Mouse (Mus musculus) hindbrain, embryonic 14.5 days (tissue): ENCODE measurements around the gene Dbp. TPM values are rescaled to one million over a fixed set of nuclear protein-coding genes. Genes with fewer than 3 reads are reported as not detected.

Experiments
- ATAC-seq: fragments of 200-750 bp; cut with Nextera tagmentation; 2 replicates; pipeline ENCODE4 v1.8.0; 2017; ENCODE audit warnings: moderate number of reproducible peaks, mild to moderate bottlenecking, moderate TSS enrichment, moderate library complexity; ENCODE audit not compliant: low FRiP score
- DNase-seq: peaks from one replicate; pipeline ENCODE4 v3.0.0-alpha.2; 2015; ENCODE audit warnings: low spot score
- H3K27ac ChIP-seq: fragments of 300-500 bp; sonication (generic); 2 replicates; pipeline ENCODE4 v1.5.1; 2014; ENCODE audit warnings: mild to moderate bottlenecking, moderate library complexity
- H3K27me3 ChIP-seq: fragments of 300-500 bp; sonication (generic); 2 replicates; pipeline ENCODE4 v1.6.1; 2014; ENCODE audit warnings: mild to moderate bottlenecking, low read length, mixed read lengths; ENCODE audit not compliant: control insufficient read depth, insufficient read depth
- H3K36me3 ChIP-seq: fragments of 300-500 bp; sonication (generic); replicated peaks from 2 replicates; pipeline ENCODE4 v1.6.1; 2014; ENCODE audit not compliant: control insufficient read depth, insufficient read depth
- H3K4me1 ChIP-seq: fragments of 300-500 bp; sonication (generic); replicated peaks from 2 replicates; pipeline ENCODE4 v1.6.1; 2014; ENCODE audit warnings: antibody characterized with exemption, low read length, mixed read lengths; ENCODE audit not compliant: control insufficient read depth, insufficient read depth
- H3K4me2 ChIP-seq: fragments of 300-500 bp; sonication (generic); replicated peaks from 2 replicates; pipeline ENCODE4 v1.6.1; 2014; ENCODE audit warnings: mild to moderate bottlenecking, moderate library complexity
- H3K4me3 ChIP-seq: fragments of 300-500 bp; sonication (generic); replicated peaks from 2 replicates; pipeline ENCODE4 v1.5.1; 2014; ENCODE audit warnings: mild to moderate bottlenecking, low read length
- H3K9ac ChIP-seq: fragments of 300-500 bp; sonication (generic); 2 replicates; pipeline ENCODE4 v1.6.1; 2014
- H3K9me3 ChIP-seq: fragments of 300-500 bp; sonication (generic); 2 replicates; pipeline ENCODE4 v1.6.1; 2016; ENCODE audit warnings: low read length; ENCODE audit not compliant: control insufficient read depth
- WGBS: fragments of 180-500 bp; shearing (Covaris S2); extraction: QIAGEN DNeasy Blood & Tissue Kit; methylation state at CpG from one replicate; pipeline ENCODE4 v1.1.7; 2014; 5-methylcytosine and 5-hydroxymethylcytosine counted together
- polyA plus RNA-seq: library from polyadenylated mRNA; unstranded; fragments of >200 nt; fragmentation: Nextera tagmentation; extraction: Ambion mirVana; gene quantifications from 2 replicates; pipeline ENCODE4 v1.2.1, GENCODE M21; 2014

The Dbp gene
- polyA plus RNA-seq, 1 experiment from 2014 or later = 3.9 TPM

- no peak overlapping the region for H3K4me3 ChIP-seq
- 0 out of 2 replicates have a peak overlapping the region, but pooled peaks have one; percentile 13 for H3K4me2 ChIP-seq
- H3K27ac ChIP-seq = peak overlapping the region; percentile 43; the same call in 1 of the 2 replicates
- DNase-seq = peak; percentile 63
- H3K27me3 ChIP-seq = no peaks in the 10 kb centered on the region
- H3K36me3 ChIP-seq = peaks cover 38% of the 10 kb centered on the region
- H3K4me1 ChIP-seq = peaks cover 50% of the 10 kb centered on the region
- no peaks in the 10 kb centered on the region for H3K9me3 ChIP-seq
- 23% methylated on average over 6 of the region's 6 CpGs for whole genome bisulfite sequencing
- H3K9ac ChIP-seq = no peak overlapping the region
- ATAC-seq = no peak
These were observed 4.1 kb downstream of the Dbp start for GRCm38 (mm10) chr7:45709036-45709435.

- peak overlapping the region; percentile 30; the same call in 1 of the 2 replicates for H3K27ac ChIP-seq
- DNase-seq = no peak
- H3K27me3 ChIP-seq = no peaks in the 10 kb centered on the region
- peaks cover 57% of the 10 kb centered on the region for H3K4me1 ChIP-seq
- H3K9ac ChIP-seq = no peak overlapping the region
- 55% methylated on average over 14 of the region's 14 CpGs for WGBS
- peaks cover 38% of the 10 kb centered on the region for H3K36me3 ChIP-seq
- no peak overlapping the region for H3K4me3 ChIP-seq
- H3K9me3 ChIP-seq = no peaks in the 10 kb centered on the region
- H3K4me2 ChIP-seq = 0 out of 2 replicates have a peak overlapping the region, but pooled peaks have one; percentile 13
- ATAC-seq = no peak
These were observed 4.9 kb downstream of the Dbp start for GRCm38 (mm10) chr7:45709677-45710355.

- Histone ChIP-seq H3K36me3 (peaks cover 38% of the 10 kb centered on the region), H3K4me3 (no peak overlapping the region), H3K4me2 (no peak overlapping the region), H3K9me3 (no peaks in the 10 kb centered on the region), H3K9ac (no peak overlapping the region), H3K27ac (no peak overlapping the region), H3K4me1 (peaks cover 55% of the 10 kb centered on the region), H3K27me3 (no peaks in the 10 kb centered on the region)
- WGBS = 94% methylated on average over 20 of the region's 20 CpGs
- ATAC-seq (no peak), DNase-seq (no peak)
These were observed 5.7 kb downstream of the Dbp start for GRCm38 (mm10) chr7:45710477-45711191.

- H3K9ac ChIP-seq = no peak overlapping the region
- 96% methylated on average over 24 of the region's 24 CpGs for WGBS
- no peak overlapping the region for H3K4me2 ChIP-seq
- DNase-seq = no peak
- H3K9me3 ChIP-seq = no peaks in the 10 kb centered on the region
- peaks cover 55% of the 10 kb centered on the region for H3K4me1 ChIP-seq
- peaks cover 38% of the 10 kb centered on the region for H3K36me3 ChIP-seq
- no peak for ATAC-seq
- no peak overlapping the region for H3K4me3 ChIP-seq
- no peak overlapping the region for H3K27ac ChIP-seq
- H3K27me3 ChIP-seq = no peaks in the 10 kb centered on the region
These were observed 6.6 kb downstream of the Dbp start for GRCm38 (mm10) chr7:45711316-45712021.

GRCm38 (mm10) chr7:45712022-45712757 is 7.3 kb downstream of the Dbp start:
- DNase-seq = no peak
- H3K9me3 ChIP-seq = no peaks in the 10 kb centered on the region
- WGBS = 91% methylated on average over 21 of the region's 21 CpGs
- H3K9ac ChIP-seq = no peak overlapping the region
- H3K36me3 ChIP-seq = peaks cover 38% of the 10 kb centered on the region
- peaks cover 56% of the 10 kb centered on the region for H3K4me1 ChIP-seq
- H3K4me2 ChIP-seq = no peak overlapping the region
- no peak overlapping the region for H3K27ac ChIP-seq
- H3K4me3 ChIP-seq = no peak overlapping the region
- no peaks in the 10 kb centered on the region for H3K27me3 ChIP-seq
- no peak for ATAC-seq

- Histone ChIP-seq H3K27me3 (no peaks in the 10 kb centered on the region), H3K27ac (no peak overlapping the region), H3K4me1 (peaks cover 45% of the 10 kb centered on the region), H3K4me3 (no peak overlapping the region), H3K9ac (no peak overlapping the region), H3K36me3 (peaks cover 38% of the 10 kb centered on the region), H3K9me3 (no peaks in the 10 kb centered on the region), H3K4me2 (no peak overlapping the region)
- ATAC-seq (no peak), DNase-seq (no peak)
- WGBS = 93% methylated on average over 16 of the region's 16 CpGs
These were observed 8.5 kb downstream of the Dbp start for GRCm38 (mm10) chr7:45713396-45713795.

GRCm38 (mm10) chr7:45713881-45714520 is 9.1 kb downstream of the Dbp start:
- peaks cover 39% of the 10 kb centered on the region for H3K36me3 ChIP-seq
- peaks cover 43% of the 10 kb centered on the region for H3K4me1 ChIP-seq
- H3K27me3 ChIP-seq = no peaks in the 10 kb centered on the region
- H3K27ac ChIP-seq = no peak overlapping the region
- H3K9me3 ChIP-seq = no peaks in the 10 kb centered on the region
- H3K4me3 ChIP-seq = peak overlapping the region; percentile 56
- peak overlapping the region; percentile 64 for H3K9ac ChIP-seq
- H3K4me2 ChIP-seq = peak overlapping the region; percentile 64
- DNase-seq (no peak), ATAC-seq (no peak)
- 79% methylated on average over 6 of the region's 6 CpGs for WGBS

GRCm38 (mm10) chr7:45714630-45715089 is 9.8 kb downstream of the Dbp start:
- WGBS = 12% methylated on average over 14 of the region's 14 CpGs
- H3K4me1 ChIP-seq = peaks cover 43% of the 10 kb centered on the region
- DNase-seq (no peak), ATAC-seq (peak; percentile 28)
- peaks cover 45% of the 10 kb centered on the region for H3K36me3 ChIP-seq
- H3K9me3 ChIP-seq = no peaks in the 10 kb centered on the region
- H3K27ac ChIP-seq = 0 out of 2 replicates have a peak overlapping the region, but pooled peaks have one; percentile 18
- no peaks in the 10 kb centered on the region for H3K27me3 ChIP-seq
- peak overlapping the region; percentile 64 for H3K4me2 ChIP-seq
- peak overlapping the region; percentile 64 for H3K9ac ChIP-seq
- H3K4me3 ChIP-seq = peak overlapping the region; percentile 56
